Mouse (Mus musculus) liver, embryonic 15.5 days (tissue): ENCODE measurements around the gene Zbtb7b. TPM values are rescaled to one million over a fixed set of nuclear protein-coding genes. Genes with fewer than 3 reads are reported as not detected.

Experiments
- ATAC-seq: fragments of 200-750 bp; cut with Nextera tagmentation; 2 replicates; pipeline ENCODE4 v1.8.0; 2017; ENCODE audit warnings: moderate number of reproducible peaks, mild to moderate bottlenecking, moderate library complexity; ENCODE audit not compliant: insufficient read depth
- H3K27ac ChIP-seq: fragments of 300-500 bp; sonication (generic); replicated peaks from 2 replicates; pipeline ENCODE4 v1.5.1; 2015; ENCODE audit warnings: mild to moderate bottlenecking, inconsistent platforms
- H3K27me3 ChIP-seq: fragments of 300-500 bp; sonication (generic); 2 replicates; pipeline ENCODE4 v1.6.1; 2015; ENCODE audit warnings: mild to moderate bottlenecking, inconsistent platforms
- H3K36me3 ChIP-seq: fragments of 300-500 bp; sonication (generic); replicated peaks from 2 replicates; pipeline ENCODE4 v1.6.1; 2015; ENCODE audit warnings: moderate library complexity, mild to moderate bottlenecking, inconsistent platforms
- H3K4me1 ChIP-seq: fragments of 300-500 bp; sonication (generic); replicated peaks from 2 replicates; pipeline ENCODE4 v1.6.1; 2015; ENCODE audit warnings: inconsistent platforms
- H3K4me2 ChIP-seq: fragments of 300-500 bp; sonication (generic); 2 replicates; pipeline ENCODE4 v1.6.1; 2015; ENCODE audit warnings: moderate library complexity, mild to moderate bottlenecking, inconsistent platforms
- H3K4me3 ChIP-seq: fragments of 300-500 bp; sonication (generic); replicated peaks from 2 replicates; pipeline ENCODE4 v1.5.1; 2015; ENCODE audit warnings: mild to moderate bottlenecking, inconsistent platforms
- H3K9ac ChIP-seq: fragments of 300-500 bp; sonication (generic); 2 replicates; pipeline ENCODE4 v1.6.1; 2015; ENCODE audit warnings: moderate library complexity, mild to moderate bottlenecking, inconsistent platforms
- H3K9me3 ChIP-seq: fragments of 300-500 bp; sonication (generic); replicated peaks from 2 replicates; pipeline ENCODE4 v1.6.1; 2016; ENCODE audit warnings: inconsistent platforms
- WGBS: fragments of 180-500 bp; shearing (Covaris S2); methylation state at CpG from one replicate; pipeline ENCODE4 v1.1.7; 2015; ENCODE audit warnings: mixed read lengths; ENCODE audit not compliant: insufficient replicate concordance; 5-methylcytosine and 5-hydroxymethylcytosine counted together
- polyA plus RNA-seq: library from polyadenylated mRNA; unstranded; fragments of >200 nt; fragmentation: Nextera tagmentation; extraction: Ambion mirVana; gene quantifications from 2 replicates; pipeline ENCODE4 v1.2.1, GENCODE M21; 2015

Gene Zbtb7b
- polyA plus RNA-seq, 1 experiment from 2014 or later, result 2.3 TPM

DNA sequence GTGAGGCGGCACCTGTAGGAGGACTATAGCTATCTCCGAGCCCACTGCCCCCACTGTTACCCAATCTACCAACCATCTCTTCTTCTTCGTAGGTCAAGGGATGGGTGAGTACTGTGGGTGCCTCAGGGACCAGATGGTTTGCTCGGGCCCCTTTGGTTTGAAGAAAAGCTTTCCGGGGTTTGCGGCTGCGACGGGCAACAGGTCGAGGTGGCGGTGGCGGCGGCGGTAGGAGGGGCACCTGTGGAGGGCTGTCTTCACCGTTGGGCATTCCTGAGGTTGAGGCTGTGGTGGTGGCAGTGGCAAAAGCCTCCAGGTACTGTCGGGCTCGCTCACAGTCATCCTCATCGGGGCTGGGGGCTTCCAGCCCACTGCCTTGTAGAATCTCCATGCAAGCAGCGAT is 13.9 kb downstream of the Zbtb7b start:
- Histone ChIP-seq H3K36me3 (peaks cover 21% of the 10 kb centered on the region), H3K27me3 (no peaks in the 10 kb centered on the region), H3K9me3 (no peaks in the 10 kb centered on the region), H3K4me2 (no peak overlapping the region), H3K27ac (no peak overlapping the region), H3K4me3 (no peak overlapping the region), H3K9ac (no peak overlapping the region), H3K4me1 (peaks cover 21% of the 10 kb centered on the region)
- ATAC-seq, result no peak
- 85% methylated on average over 18 of the region's 18 CpGs for WGBS

DNA sequence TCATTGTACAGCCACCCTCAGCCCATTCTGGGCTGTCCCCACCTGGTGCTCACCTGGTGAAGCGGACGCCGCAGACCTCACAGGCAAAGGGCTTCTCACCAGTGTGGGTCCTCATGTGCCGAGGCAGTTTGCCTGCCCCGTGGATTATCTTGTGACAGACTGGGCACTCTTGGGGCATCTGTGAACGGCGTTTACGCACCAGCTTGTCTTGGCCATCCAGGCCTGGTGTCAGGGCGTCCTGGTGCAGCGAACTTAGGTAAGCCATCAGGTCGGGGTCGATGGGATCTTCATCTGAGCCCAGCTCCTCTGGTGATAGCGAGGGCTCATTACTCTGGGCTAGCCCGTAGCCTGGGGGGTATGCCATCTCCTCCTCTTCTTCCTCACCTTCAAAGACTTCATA is 14.3 kb downstream of the Zbtb7b start:
- H3K27me3 ChIP-seq, result no peaks in the 10 kb centered on the region
- ATAC-seq, result no peak

DNA sequence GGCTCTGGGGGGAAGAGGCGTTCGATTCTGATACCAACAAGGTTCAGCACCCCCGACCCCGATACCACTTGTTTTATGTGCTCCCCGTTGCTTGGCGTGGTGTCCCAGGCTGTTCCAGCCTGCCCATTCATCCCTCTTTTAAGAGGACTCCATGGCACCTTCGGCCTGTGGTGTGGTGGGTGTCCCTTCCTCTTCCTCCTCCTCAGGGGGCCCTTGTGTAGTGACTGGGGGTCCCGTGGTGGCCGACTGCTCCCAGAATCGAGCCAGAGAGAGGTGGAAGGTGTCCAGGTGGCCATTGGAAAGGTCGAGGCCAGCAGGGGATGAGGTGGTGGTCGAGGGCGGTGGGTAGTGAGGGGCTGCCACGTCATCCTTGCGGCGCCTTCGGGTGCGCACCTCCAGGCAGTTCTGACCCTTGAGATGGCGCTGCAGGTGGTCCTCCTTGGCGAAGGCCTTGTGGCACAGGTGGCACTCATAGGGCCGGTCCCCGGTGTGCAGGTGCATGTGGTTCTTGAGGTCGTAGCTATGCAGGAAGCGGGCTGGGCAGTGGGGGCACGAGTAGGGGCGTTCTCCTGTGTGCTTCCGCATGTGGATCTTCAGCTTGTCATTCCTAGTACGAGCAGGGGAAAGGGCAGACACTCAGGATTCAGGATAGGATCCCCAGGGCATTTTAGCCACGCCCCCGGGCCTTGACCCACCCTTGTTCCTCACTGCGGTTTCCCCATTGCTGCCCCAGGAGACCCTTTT is 15.0 kb downstream of the Zbtb7b start:
- Histone ChIP-seq H3K27me3 (no peaks in the 10 kb centered on the region), H3K4me1 (peaks cover 21% of the 10 kb centered on the region), H3K4me2 (no peak overlapping the region), H3K9ac (no peak overlapping the region), H3K36me3 (peaks cover 21% of the 10 kb centered on the region), H3K27ac (no peak overlapping the region), H3K4me3 (no peak overlapping the region), H3K9me3 (no peaks in the 10 kb centered on the region)
- 70% methylated on average over 31 of the region's 31 CpGs for WGBS
- no peak for ATAC-seq

More for the DNA sequence above, 14.3 kb downstream of the Zbtb7b start:
- Histone ChIP-seq H3K9ac (no peak overlapping the region), H3K4me1 (peaks cover 21% of the 10 kb centered on the region), H3K27ac (no peak overlapping the region), H3K36me3 (peaks cover 21% of the 10 kb centered on the region), H3K4me3 (no peak overlapping the region), H3K4me2 (no peak overlapping the region), H3K9me3 (no peaks in the 10 kb centered on the region)
- WGBS, result 82% methylated on average over 14 of the region's 14 CpGs

DNA sequence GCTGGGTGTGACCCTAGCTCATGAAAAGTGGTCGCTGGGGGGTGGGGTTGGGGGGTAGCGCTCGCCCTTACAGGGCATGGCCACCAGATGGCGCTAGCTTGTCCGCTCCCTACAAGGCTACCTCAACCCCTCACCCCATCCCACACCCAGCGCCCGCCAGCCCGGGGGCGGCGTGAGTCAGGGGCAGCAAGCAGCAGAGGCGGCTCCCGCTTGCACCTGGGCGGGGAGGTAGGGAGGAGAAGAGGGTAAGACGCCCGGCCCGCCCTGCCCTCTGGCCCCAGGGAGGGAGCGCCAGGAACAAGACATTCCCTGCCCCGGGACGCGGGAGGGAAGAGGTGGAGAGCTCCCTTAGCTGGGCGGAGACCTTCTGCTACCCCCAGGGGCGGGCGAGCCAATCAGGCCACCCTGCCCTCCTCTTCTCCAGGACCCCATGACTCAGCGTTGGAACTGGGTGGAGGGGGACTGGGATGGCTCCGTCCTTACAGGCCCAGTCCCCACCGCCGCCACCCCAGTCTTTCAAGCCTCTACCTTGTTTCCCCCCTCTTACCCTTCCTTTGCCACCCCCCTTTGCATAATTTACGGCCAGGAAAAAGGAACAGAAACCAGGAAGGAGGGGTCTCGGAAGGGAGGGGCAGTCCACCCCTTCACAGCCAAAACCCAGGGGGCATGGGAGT is 16.0 kb downstream of the Zbtb7b start:
- H3K36me3 ChIP-seq, result peaks cover 21% of the 10 kb centered on the region
- peak overlapping the region; percentile 24; the same call in 1 of the 2 replicates for H3K27ac ChIP-seq
- peak overlapping the region; percentile 44 for H3K4me3 ChIP-seq
- H3K4me2 ChIP-seq, result peak overlapping the region; percentile 70
- peak; percentile 58 for ATAC-seq
- peaks cover 26% of the 10 kb centered on the region for H3K4me1 ChIP-seq
- WGBS, result 5% methylated on average over 29 of the region's 29 CpGs
- H3K27me3 ChIP-seq, result no peaks in the 10 kb centered on the region
- H3K9ac ChIP-seq, result peak overlapping the region; percentile 39; the same call in 1 of the 2 replicates
- H3K9me3 ChIP-seq, result no peaks in the 10 kb centered on the region

DNA sequence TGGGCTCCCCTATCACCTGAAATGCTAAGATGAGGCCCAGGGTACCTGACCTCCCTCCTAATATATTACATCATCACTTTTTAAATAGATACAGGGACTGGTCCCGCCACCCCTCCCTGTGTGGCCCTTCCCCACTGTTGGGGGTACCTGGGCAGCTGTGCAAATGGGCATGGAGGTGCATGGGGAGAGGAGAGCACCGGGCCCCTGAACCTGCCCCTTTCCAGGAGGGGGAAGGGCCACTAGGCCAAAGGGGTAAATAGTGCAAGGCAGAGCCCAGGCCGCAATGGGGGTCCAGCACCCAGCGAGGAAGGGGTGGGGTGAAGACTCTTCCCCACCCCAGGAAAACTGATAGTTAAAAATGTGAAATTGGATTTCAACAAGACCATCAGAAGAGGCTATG is 16.7 kb downstream of the Zbtb7b start:
- H3K4me2 ChIP-seq, result no peak overlapping the region
- H3K9me3 ChIP-seq, result no peaks in the 10 kb centered on the region
- no peak overlapping the region for H3K27ac ChIP-seq
- no peak overlapping the region for H3K4me3 ChIP-seq
- H3K36me3 ChIP-seq, result peaks cover 21% of the 10 kb centered on the region
- ATAC-seq, result no peak
- no peaks in the 10 kb centered on the region for H3K27me3 ChIP-seq
- no peak overlapping the region for H3K9ac ChIP-seq
- H3K4me1 ChIP-seq, result peaks cover 26% of the 10 kb centered on the region
- 73% methylated on average over 4 of the region's 4 CpGs for WGBS

DNA sequence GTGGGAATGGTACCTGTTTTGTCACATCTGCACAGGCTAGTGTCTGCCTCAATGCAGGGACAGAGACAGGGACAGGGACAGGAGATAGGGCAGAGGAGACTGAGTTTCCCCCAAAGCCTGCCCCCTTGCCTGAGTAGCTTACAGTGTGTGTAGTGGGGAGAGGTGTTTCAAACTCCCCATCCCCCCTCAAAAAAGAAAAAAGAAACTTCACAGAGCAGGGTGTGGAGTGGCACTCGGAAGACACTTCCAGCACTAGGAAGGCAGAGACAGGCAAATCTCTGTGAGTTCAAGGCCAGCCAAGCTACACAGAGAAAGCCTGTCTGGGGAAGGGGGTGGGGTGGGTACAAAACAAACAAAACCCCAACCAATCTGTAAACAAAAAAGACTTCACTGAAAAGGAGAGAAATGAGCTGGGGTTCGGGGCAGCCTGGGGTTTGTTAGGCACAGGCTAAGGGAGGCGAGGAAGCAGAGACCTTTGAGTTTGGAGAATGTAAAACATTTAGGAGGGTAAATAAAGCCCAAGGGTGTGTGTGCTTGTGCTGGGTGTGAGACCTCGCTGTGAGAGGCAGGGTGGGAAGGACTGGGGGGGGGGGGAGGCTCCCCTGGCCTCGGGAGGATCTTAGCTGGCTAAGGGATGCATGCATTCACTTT is 20.9 kb downstream of the Zbtb7b start:
- WGBS, result 33% methylated on average over 5 of the region's 5 CpGs
- no peak for ATAC-seq
- H3K27me3 ChIP-seq, result no peaks in the 10 kb centered on the region

DNA sequence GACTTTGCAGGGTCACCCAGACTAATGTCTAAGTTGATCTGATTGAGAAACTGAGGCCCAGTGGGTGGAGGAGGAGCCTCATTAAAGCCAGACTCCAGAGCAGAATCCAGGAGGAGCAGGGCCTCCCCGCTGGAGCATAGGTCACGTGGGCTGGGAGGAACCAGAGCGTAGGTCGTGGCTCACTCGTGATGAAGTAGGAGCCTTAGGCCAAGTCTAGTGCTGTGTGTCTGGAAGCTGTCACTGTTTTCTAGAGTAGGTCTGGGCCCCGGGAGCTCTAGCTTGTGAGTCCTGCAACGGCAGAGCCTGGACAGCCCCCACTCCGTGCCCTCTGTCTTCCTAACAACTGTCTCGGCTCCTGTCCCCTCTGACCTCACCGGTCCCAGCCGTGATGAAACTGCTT is 27.2 kb downstream of the Zbtb7b start:
- no peaks in the 10 kb centered on the region for H3K4me1 ChIP-seq
- no peaks in the 10 kb centered on the region for H3K36me3 ChIP-seq
- peaks cover 5% of the 10 kb centered on the region for H3K27me3 ChIP-seq
- H3K27ac ChIP-seq, result no peak overlapping the region
- WGBS, result 59% methylated on average over 11 of the region's 11 CpGs
- H3K4me2 ChIP-seq, result no peak overlapping the region
- no peak overlapping the region for H3K4me3 ChIP-seq
- H3K9me3 ChIP-seq, result no peaks in the 10 kb centered on the region
- no peak for ATAC-seq
- no peak overlapping the region for H3K9ac ChIP-seq

More for the DNA sequence above, 20.9 kb downstream of the Zbtb7b start:
- H3K9ac ChIP-seq, result no peak overlapping the region
- 0 out of 2 replicates have a peak, but pooled peaks cover 4% of the 10 kb centered on the region for H3K36me3 ChIP-seq
- no peak overlapping the region for H3K4me3 ChIP-seq
- H3K4me2 ChIP-seq, result no peak overlapping the region
- no peaks in the 10 kb centered on the region for H3K9me3 ChIP-seq
- peaks cover 23% of the 10 kb centered on the region for H3K4me1 ChIP-seq
- H3K27ac ChIP-seq, result no peak overlapping the region

DNA sequence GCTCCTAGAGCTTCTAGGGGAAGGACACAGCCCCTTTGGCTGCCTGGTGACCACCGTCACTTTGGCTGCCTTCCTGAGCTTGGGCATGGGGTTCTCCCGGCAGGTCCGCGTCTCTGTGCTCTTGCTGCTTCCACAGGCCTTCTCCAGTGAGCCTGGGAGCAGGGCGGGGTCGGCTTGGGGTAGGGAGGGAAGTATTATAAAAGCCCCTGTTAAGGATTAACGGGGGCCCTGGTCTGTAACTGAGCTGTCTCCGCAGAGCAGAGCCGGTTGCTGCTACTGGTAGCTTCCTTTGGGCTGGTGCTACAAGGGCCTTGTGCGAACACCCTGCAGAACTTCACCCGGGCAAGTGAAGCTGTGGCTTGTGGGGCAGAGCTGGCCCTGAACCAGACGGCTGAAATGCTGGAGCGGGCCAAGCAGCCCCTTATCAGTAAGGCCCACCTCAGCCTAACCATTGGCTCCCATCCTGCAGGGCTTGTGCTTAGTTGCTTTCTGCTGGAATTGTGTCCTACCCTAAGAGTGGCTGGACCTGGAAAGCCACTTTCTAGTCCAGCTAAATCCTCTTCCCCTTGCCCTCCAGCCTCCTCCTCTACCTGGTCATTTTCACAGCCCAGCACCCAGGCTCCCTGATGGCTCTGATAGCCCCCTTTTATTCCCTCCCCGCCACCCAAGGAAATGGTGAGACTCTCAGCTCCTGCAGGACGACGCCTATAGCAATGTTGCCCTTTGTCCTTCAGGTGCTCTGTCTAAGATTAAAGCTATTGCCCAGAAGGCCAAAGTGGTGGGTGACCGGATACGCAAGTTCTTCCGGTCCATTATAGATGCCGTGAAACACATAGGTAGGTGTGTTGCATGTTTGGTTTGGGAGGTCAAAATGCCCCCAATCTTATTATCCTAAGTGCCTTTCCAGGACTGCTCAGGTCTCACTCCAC is 28.8 kb downstream of the Zbtb7b start:
- Histone ChIP-seq H3K9ac (no peak overlapping the region), H3K4me3 (no peak overlapping the region), H3K9me3 (no peaks in the 10 kb centered on the region), H3K4me1 (no peaks in the 10 kb centered on the region), H3K4me2 (no peak overlapping the region), H3K27me3 (peaks cover 5% of the 10 kb centered on the region), H3K27ac (no peak overlapping the region), H3K36me3 (no peaks in the 10 kb centered on the region)
- 58% methylated on average over 20 of the region's 20 CpGs for WGBS
- ATAC-seq, result no peak

DNA sequence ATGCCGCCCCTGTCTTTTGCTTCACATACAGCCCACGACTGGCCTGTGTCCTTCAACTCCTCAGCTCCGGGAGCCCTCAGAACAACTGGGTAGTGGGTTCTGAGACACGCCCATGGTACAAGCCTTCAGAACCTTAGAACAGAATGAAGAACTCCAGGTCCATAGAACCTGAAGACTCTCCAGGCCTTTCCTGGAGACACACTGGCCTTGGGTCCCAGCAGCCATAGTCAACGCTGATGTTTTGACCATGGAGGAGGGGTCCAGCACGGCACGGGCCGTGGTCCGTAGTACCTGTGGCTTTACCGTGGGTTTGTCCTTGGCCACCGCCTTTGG is 29.5 kb downstream of the Zbtb7b start, which contains the start of gene Dcst1:
Gene Dcst1 (minus strand): TSS at position 101 of the 333 bp plus-strand sequence.
- WGBS, result 77% methylated on average over 11 of the region's 11 CpGs
- Histone ChIP-seq H3K4me3 (no peak within 1 kb of the TSS), H3K27ac (no peak within 1 kb of the TSS), H3K4me2 (no peak within 1 kb of the TSS), H3K9ac (no peak within 1 kb of the TSS), H3K27me3 (peaks cover 5% of the 10 kb centered on the region), H3K36me3 (no peaks in the 10 kb centered on the region), H3K4me1 (no peaks in the 10 kb centered on the region), H3K9me3 (no peaks in the 10 kb centered on the region)
- no peak for ATAC-seq

DNA sequence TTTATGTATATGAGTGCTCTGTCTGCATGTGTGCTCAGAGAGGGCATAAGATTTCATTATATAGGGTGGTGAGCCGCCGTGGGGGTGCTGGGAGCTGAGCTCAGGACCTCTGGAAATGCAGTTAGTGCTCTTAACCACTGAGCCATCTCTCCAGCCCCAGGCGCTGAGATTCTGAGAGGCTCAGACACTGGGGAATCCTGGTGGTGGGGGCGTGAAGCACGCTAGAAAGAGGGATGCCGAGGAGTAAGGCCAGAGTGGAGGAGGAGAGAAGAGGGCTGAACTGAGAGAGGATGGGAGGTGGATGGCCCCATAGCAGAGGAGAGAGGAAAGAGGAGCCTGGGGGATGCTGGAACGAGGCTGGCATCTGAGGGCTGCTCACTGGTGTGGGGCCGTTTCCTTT is 29.9 kb downstream of the Zbtb7b start:
- Histone ChIP-seq H3K27me3 (peaks cover 5% of the 10 kb centered on the region), H3K9me3 (no peaks in the 10 kb centered on the region), H3K36me3 (no peaks in the 10 kb centered on the region), H3K9ac (no peak overlapping the region), H3K4me2 (no peak overlapping the region), H3K4me1 (no peaks in the 10 kb centered on the region), H3K27ac (no peak overlapping the region), H3K4me3 (no peak overlapping the region)
- no peak for ATAC-seq
- WGBS, result 67% methylated on average over 8 of the region's 8 CpGs
